In the genomic region with DNA sequence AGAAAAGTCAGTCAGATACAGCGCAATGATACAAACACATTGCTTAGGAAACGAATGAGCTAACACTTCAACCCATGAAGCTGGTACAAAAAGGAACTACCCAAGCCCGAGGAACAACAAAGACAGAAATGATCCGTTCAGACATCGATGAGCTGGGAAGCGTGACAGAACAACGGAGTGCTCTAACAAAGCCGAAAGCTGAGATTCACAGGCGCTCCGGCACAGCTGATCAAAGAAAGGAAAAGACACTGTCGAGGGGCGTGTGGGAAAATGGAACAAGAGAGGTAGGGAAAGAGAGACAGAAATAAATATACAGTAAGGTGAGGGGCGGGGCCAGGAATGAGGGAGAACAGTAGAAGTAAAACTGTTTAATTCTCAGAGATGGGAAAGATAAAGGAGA, we compare ENCODE assay signal across 11 mouse cellular contexts. TPM values are rescaled to one million over a fixed set of nuclear protein-coding genes. Genes with fewer than 3 reads are reported as not detected.
A peak's percentile ranks its signal among the peaks of the same experiment; 100 is the strongest.
DNase-seq lines count a peak whose midpoint lies in the region; ATAC-seq lines count a peak whose summit lies in the region.
"Had no signal": no experiment of that assay in that cellular context is flagged by ENCODE, and none has a peak within 500 bp of the region (broad histone marks: within the 10 kb centered on the region; RNA-seq: fewer than 3 reads in every experiment).

No protein-coding gene starts in this region.

- no peak overlapping the region for H3K4me3 ChIP-seq in forebrain, embryonic 16.5 days (replicated peaks; ENCODE audit: low read length)
- no peak overlapping the region for H3K4me3 ChIP-seq in midbrain, embryonic 11.5 days (ENCODE audit: low read depth, low read length)
- H3K4me3 ChIP-seq in neural tube, embryonic 15.5 days (replicated peaks), result no peak overlapping the region
- H3K4me3 ChIP-seq: heart, embryonic 10.5 days; megakaryocyte, embryonic 14.5 days had no signal

- no peaks in the 10 kb centered on the region for H3K9me3 ChIP-seq in forebrain, embryonic 16.5 days (ENCODE audit: control insufficient read depth, low read length)
- H3K9me3 ChIP-seq in midbrain, embryonic 11.5 days (ENCODE audit: control insufficient read depth, low read length), result no peaks in the 10 kb centered on the region
- H3K9me3 ChIP-seq in neural tube, embryonic 15.5 days (replicated peaks), result no peaks in the 10 kb centered on the region
- H3K9me3 ChIP-seq: heart, embryonic 10.5 days; megakaryocyte, embryonic 14.5 days had no signal

- no peaks in the 10 kb centered on the region for H3K27me3 ChIP-seq in forebrain, embryonic 16.5 days (replicated peaks; ENCODE audit: control insufficient read depth, insufficient read depth, low read length)
- no peaks in the 10 kb centered on the region for H3K27me3 ChIP-seq in midbrain, embryonic 11.5 days (ENCODE audit: control insufficient read depth, insufficient read depth, low read length)
- no peaks in the 10 kb centered on the region for H3K27me3 ChIP-seq in neural tube, embryonic 15.5 days (replicated peaks)

- H3K9ac ChIP-seq in forebrain, embryonic 16.5 days (replicated peaks; ENCODE audit: low read depth, low read length), result peak overlapping the region; percentile 39
- H3K9ac ChIP-seq in midbrain, embryonic 11.5 days (ENCODE audit: low read length), result peak overlapping the region; percentile 36; the same call in 1 of the 2 replicates
- no peak overlapping the region for H3K9ac ChIP-seq in neural tube, embryonic 15.5 days (replicated peaks)

- DNase-seq in embryo, embryonic 10 days (ENCODE audit: low spot score), result peak; percentile 59
- DNase-seq in embryo, embryonic 9.5 days (ENCODE audit: extremely low spot score), result no peak
- DNase-seq in midbrain, embryonic 11.5 days (ENCODE audit: low spot score, missing footprints), result peak; percentile 87
- no peak for DNase-seq in adipocyte (ENCODE audit: low spot score)
- DNase-seq in heart, postnatal 4 days, result no peak
- DNase-seq: adrenal gland, postnatal 25 days had no signal

- H3K4me2 ChIP-seq in forebrain, embryonic 16.5 days (ENCODE audit: low read length), result peak overlapping the region; percentile 15
- peak overlapping the region; percentile 4; the same call in 1 of the 2 replicates for H3K4me2 ChIP-seq in midbrain, embryonic 11.5 days
- H3K4me2 ChIP-seq in neural tube, embryonic 15.5 days, result peak overlapping the region; percentile 34

- no peaks in the 10 kb centered on the region for H3K36me3 ChIP-seq in forebrain, embryonic 16.5 days (ENCODE audit: control insufficient read depth, insufficient read depth)
- no peaks in the 10 kb centered on the region for H3K36me3 ChIP-seq in midbrain, embryonic 11.5 days (ENCODE audit: control insufficient read depth, insufficient read depth, low read length)
- no peaks in the 10 kb centered on the region for H3K36me3 ChIP-seq in neural tube, embryonic 15.5 days
- H3K36me3 ChIP-seq: heart, embryonic 10.5 days had no signal

- peaks cover 21% of the 10 kb centered on the region for H3K4me1 ChIP-seq in forebrain, embryonic 16.5 days (replicated peaks; ENCODE audit: control insufficient read depth, insufficient read depth, low read length)
- peaks cover 15% of the 10 kb centered on the region for H3K4me1 ChIP-seq in midbrain, embryonic 11.5 days (ENCODE audit: control insufficient read depth, insufficient read depth, low read length)
- peaks cover 24% of the 10 kb centered on the region for H3K4me1 ChIP-seq in neural tube, embryonic 15.5 days

- H3K27ac ChIP-seq in forebrain, embryonic 16.5 days (ENCODE audit: low read length), result peak overlapping the region; percentile 58
- no peak overlapping the region; the same call in 1 of the 2 replicates for H3K27ac ChIP-seq in midbrain, embryonic 11.5 days (ENCODE audit: low read depth, low read length)
- peak overlapping the region; percentile 75 for H3K27ac ChIP-seq in neural tube, embryonic 15.5 days (replicated peaks)
- H3K27ac ChIP-seq: heart, embryonic 10.5 days had no signal

- peak; percentile 52 for ATAC-seq in forebrain, embryonic 16.5 days
- peak; percentile 56 for ATAC-seq in midbrain, embryonic 11.5 days (ENCODE audit: low FRiP score)
- ATAC-seq in neural tube, embryonic 15.5 days (ENCODE audit: low FRiP score), result no peak; the same call in 1 of the 2 replicates
- ATAC-seq in CD4-positive, CD25-positive, alpha-beta regulatory T cell, adult 4 months, result no peak

- 48% methylated on average over 13 of the region's 13 CpGs for WGBS in forebrain, embryonic 16.5 days
- WGBS in midbrain, embryonic 11.5 days, result 43% methylated on average over 13 of the region's 13 CpGs
- 22% methylated on average over 13 of the region's 13 CpGs for WGBS in neural tube, embryonic 15.5 days

RNA-seq across cellular contexts. Expression of gene Hhat, which starts 15.8 kb away (rescaled TPM):
- polyA plus RNA-seq in forebrain, embryonic 16.5 days (2015; fragmentation: Nextera tagmentation; extraction: Ambion mirVana), result 3.6 and 4.2 TPM in 2 replicates
- polyA plus RNA-seq in midbrain, embryonic 11.5 days (2014; fragmentation: Nextera tagmentation; extraction: Ambion mirVana), result 7.4 and 11.0 TPM in 2 replicates
- polyA plus RNA-seq in neural tube, embryonic 15.5 days (2015; fragmentation: Nextera tagmentation; extraction: Ambion mirVana), result 4.6 and 5.2 TPM in 2 replicates
- polyA plus RNA-seq in CD4-positive, CD25-positive, alpha-beta regulatory T cell, adult 4 months (2017; shearing (Covaris generic)), result 1 to 10 TPM; 2.9 to 3.7 TPM
- total RNA-seq in heart, postnatal 4 days (2021), result 1 to 10 TPM; 3.8 to 5.6 TPM

Comparison
In these comparisons a context has a peak if more than half of its experiments do, and no peak if none do; other contexts are left out.
1. DNase-seq: peak in embryo, embryonic 10 days (single experiment) and midbrain, embryonic 11.5 days (single experiment); none in embryo, embryonic 9.5 days (single experiment), adipocyte (single experiment) and heart, postnatal 4 days (single experiment).
2. ATAC-seq: peak in forebrain, embryonic 16.5 days (single experiment) and midbrain, embryonic 11.5 days (single experiment); none in neural tube, embryonic 15.5 days (single experiment) and CD4-positive, CD25-positive, alpha-beta regulatory T cell, adult 4 months (single experiment).
3. Peak in every context shown above with its lines, with median percentiles within 50 percentile points of each other: H3K4me2 ChIP-seq.